7 mouse cellular contexts compared by ENCODE assay signal in the genomic region with DNA sequence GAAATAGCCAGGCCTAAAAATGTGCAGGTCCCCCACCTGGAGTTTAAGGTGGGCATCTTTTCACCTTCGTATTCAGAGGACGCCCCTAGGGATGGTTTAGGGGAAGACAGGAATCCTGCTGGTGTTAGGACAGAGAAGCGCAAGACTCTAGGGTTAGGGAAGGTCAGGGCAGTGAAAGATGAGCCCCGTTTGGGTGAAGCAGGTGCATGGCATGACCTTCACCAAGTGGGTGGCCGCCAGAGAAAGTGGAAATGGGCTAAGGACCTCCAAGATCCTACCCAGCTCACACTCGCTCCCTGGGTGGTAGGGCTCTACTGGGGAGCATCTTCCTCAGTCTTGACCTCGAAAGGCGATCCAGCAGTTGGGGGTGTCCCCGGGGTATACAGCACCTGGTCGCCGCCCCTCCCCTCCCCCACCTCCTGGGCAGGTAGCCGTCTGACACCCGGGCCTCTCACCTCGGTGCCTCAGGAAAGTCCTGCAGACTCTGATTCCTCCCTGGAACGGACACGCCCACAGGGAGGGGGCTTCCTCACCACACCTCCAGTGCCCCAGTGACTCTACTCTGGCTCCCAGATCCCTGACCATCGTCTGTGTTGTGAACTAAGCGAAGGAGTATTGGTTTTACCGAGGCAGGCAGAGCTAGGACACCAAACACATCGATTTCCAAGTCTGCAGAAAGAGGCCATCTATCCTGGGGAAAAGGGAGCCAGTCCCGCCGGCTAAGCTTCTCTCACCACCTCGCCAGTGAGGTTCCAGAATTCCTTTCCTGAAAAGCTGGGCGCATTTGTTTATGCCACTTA. TPM values are rescaled to one million over a fixed set of nuclear protein-coding genes. Genes with fewer than 3 reads are reported as not detected.
DNase-seq lines count a peak whose midpoint lies in the region; ATAC-seq and TF ChIP-seq lines count a peak whose summit lies in the region.

No protein-coding gene starts in this region.

- no peak overlapping the region; the same call in 1 of the 2 replicates for H3K9ac ChIP-seq in lung, postnatal 0 days (replicated peaks; ENCODE audit: low read depth)
- peak overlapping the region; percentile 1; the same call in 1 of the 2 replicates for H3K9ac ChIP-seq in forebrain, embryonic 12.5 days
- H3K9ac ChIP-seq in limb, embryonic 14.5 days (ENCODE audit: low read depth, low read length, severe bottlenecking) = peak overlapping the region; percentile 36; the same call in 1 of the 2 replicates
- H3K9ac ChIP-seq in stomach, embryonic 16.5 days (ENCODE audit: low read length) = peak overlapping the region; percentile 53; the same call in 1 of the 2 replicates

- no peak for DNase-seq in lung, postnatal 0 days (ENCODE audit: low spot score)
- DNase-seq in lung, postnatal 4 days = no peak
- peak; percentile 2 for DNase-seq in limb, embryonic 14.5 days (ENCODE audit: low spot score)
- no peak for DNase-seq in right cerebral cortex, postnatal 25 days
- DNase-seq in thymus, postnatal 25 days = no peak

- H3K4me1 ChIP-seq in lung, postnatal 0 days (ENCODE audit: insufficient read depth, low read depth, low read length) = peaks cover 6% of the 10 kb centered on the region
- H3K4me1 ChIP-seq in forebrain, embryonic 12.5 days = peaks cover 17% of the 10 kb centered on the region
- H3K4me1 ChIP-seq in limb, embryonic 14.5 days (ENCODE audit: control insufficient read depth, insufficient read depth, low read length) = peaks cover 28% of the 10 kb centered on the region
- peaks cover 13% of the 10 kb centered on the region; the same call in 1 of the 2 replicates for H3K4me1 ChIP-seq in stomach, embryonic 16.5 days (ENCODE audit: control insufficient read depth, insufficient read depth, low read length)

- no peak for TF ChIP-seq CTCF in lung, postnatal 0 days (IDR thresholded peaks at IDR 0.05)

- no peak overlapping the region for H3K27ac ChIP-seq in lung, postnatal 0 days (ENCODE audit: low read length)
- H3K27ac ChIP-seq in forebrain, embryonic 12.5 days = no peak overlapping the region
- no peak overlapping the region for H3K27ac ChIP-seq in limb, embryonic 14.5 days (replicated peaks; ENCODE audit: low read depth, low read length)
- no peak overlapping the region for H3K27ac ChIP-seq in stomach, embryonic 16.5 days (ENCODE audit: low read length)

- H3K4me2 ChIP-seq in lung, postnatal 0 days (replicated peaks; ENCODE audit: low read depth, low read length) = peak overlapping the region; percentile 52
- H3K4me2 ChIP-seq in forebrain, embryonic 12.5 days = peak overlapping the region; percentile 36
- peak overlapping the region; percentile 43 for H3K4me2 ChIP-seq in limb, embryonic 14.5 days (replicated peaks; ENCODE audit: low read depth, low read length, severe bottlenecking)
- H3K4me2 ChIP-seq in stomach, embryonic 16.5 days (ENCODE audit: low read depth, low read length) = peak overlapping the region; percentile 51

- WGBS in lung, postnatal 0 days = 9% methylated on average over 23 of the region's 24 CpGs
- WGBS in forebrain, embryonic 12.5 days = 9% methylated on average over 24 of the region's 24 CpGs
- WGBS in limb, embryonic 14.5 days = 12% methylated on average over 22 of the region's 24 CpGs
- WGBS in stomach, embryonic 16.5 days = 9% methylated on average over 24 of the region's 24 CpGs

- no peak for TF ChIP-seq EP300 in lung, postnatal 0 days (IDR thresholded peaks at IDR 0.05)

- no peak for TF ChIP-seq POLR2A in limb, embryonic 14.5 days (IDR thresholded peaks at IDR 0.05; ENCODE audit: borderline replicate concordance, extremely low read depth, insufficient read depth, insufficient read length)

- no peaks in the 10 kb centered on the region for H3K36me3 ChIP-seq in lung, postnatal 0 days (ENCODE audit: insufficient read depth, low read length)
- no peaks in the 10 kb centered on the region for H3K36me3 ChIP-seq in forebrain, embryonic 12.5 days (replicated peaks)
- no peaks in the 10 kb centered on the region for H3K36me3 ChIP-seq in limb, embryonic 14.5 days (ENCODE audit: control insufficient read depth, insufficient read depth, low read length)
- no peaks in the 10 kb centered on the region for H3K36me3 ChIP-seq in stomach, embryonic 16.5 days (ENCODE audit: control insufficient read depth, insufficient read depth, low read length)

- no peak for ATAC-seq in lung, postnatal 0 days
- ATAC-seq in forebrain, embryonic 12.5 days (ENCODE audit: low FRiP score) = no peak
- no peak; the same call in 1 of the 2 replicates for ATAC-seq in limb, embryonic 14.5 days (ENCODE audit: low FRiP score, low read depth)
- no peak for ATAC-seq in stomach, embryonic 16.5 days (ENCODE audit: insufficient read depth, low FRiP score)

- no peaks in the 10 kb centered on the region for H3K9me3 ChIP-seq in lung, postnatal 0 days (ENCODE audit: low read length)
- no peaks in the 10 kb centered on the region for H3K9me3 ChIP-seq in forebrain, embryonic 12.5 days
- H3K9me3 ChIP-seq in limb, embryonic 14.5 days (ENCODE audit: control insufficient read depth, low read length) = no peaks in the 10 kb centered on the region
- H3K9me3 ChIP-seq in stomach, embryonic 16.5 days (replicated peaks; ENCODE audit: control insufficient read depth, low read length) = no peaks in the 10 kb centered on the region

- peak overlapping the region; percentile 14; the same call in 1 of the 2 replicates for H3K4me3 ChIP-seq in lung, postnatal 0 days (ENCODE audit: low read depth, low read length)
- H3K4me3 ChIP-seq in forebrain, embryonic 12.5 days (replicated peaks) = no peak overlapping the region
- 0 out of 2 replicates have a peak overlapping the region, but pooled peaks have one; percentile 16 for H3K4me3 ChIP-seq in limb, embryonic 14.5 days (replicated peaks; ENCODE audit: low read length)
- H3K4me3 ChIP-seq in stomach, embryonic 16.5 days (replicated peaks; ENCODE audit: low read length) = peak overlapping the region; percentile 2

- H3K27me3 ChIP-seq in lung, postnatal 0 days (replicated peaks; ENCODE audit: insufficient read depth, low read length) = no peaks in the 10 kb centered on the region
- H3K27me3 ChIP-seq in forebrain, embryonic 12.5 days = peaks cover 35% of the 10 kb centered on the region
- no peaks in the 10 kb centered on the region for H3K27me3 ChIP-seq in limb, embryonic 14.5 days (ENCODE audit: control insufficient read depth, insufficient read depth, low read length)
- no peaks in the 10 kb centered on the region for H3K27me3 ChIP-seq in stomach, embryonic 16.5 days (ENCODE audit: control insufficient read depth, insufficient read depth, low read length)

RNA-seq across cellular contexts. Expression of a gene that starts 10.6 kb away (rescaled TPM):
- polyA plus RNA-seq in lung, postnatal 0 days (2015; fragmentation: Nextera tagmentation; extraction: Ambion mirVana) = 10.4 and 11.0 TPM in 2 replicates
- 14.8 and 17.4 TPM in 2 replicates for polyA plus RNA-seq in forebrain, embryonic 12.5 days (2016; fragmentation: Nextera tagmentation; extraction: Ambion mirVana)
- 50.9 and 58.2 TPM in 2 replicates for polyA plus RNA-seq in limb, embryonic 14.5 days (2012; rRNA removed)
- 22.6 and 22.7 TPM in 2 replicates for polyA plus RNA-seq in limb, embryonic 14.5 days (2014; fragmentation: Nextera tagmentation; extraction: Ambion mirVana)
- polyA plus RNA-seq in stomach, embryonic 16.5 days (2015; fragmentation: Nextera tagmentation; extraction: Ambion mirVana) = 2.4 and 2.8 TPM in 2 replicates
